Mouse (Mus musculus): ENCODE measurements at regions not wholly inside any gene's neighbourhood (a gene's known extent, or its start where the extent isn't known, plus 50 kb on each side); places are given as distances from the start of the nearest gene placed in this dataset.

- Histone ChIP-seq H3K27ac (ENCODE audit: low read length) (no peak overlapping the region), H3K4me2 (ENCODE audit: low read length) (no peak overlapping the region), H3K9me3 (replicated peaks; ENCODE audit: control insufficient read depth, low read length, poor library complexity, severe bottlenecking) (no peaks in the 10 kb centered on the region), H3K4me3 (ENCODE audit: low read depth, low read length) (no peak overlapping the region), H3K9ac (ENCODE audit: low read depth, low read length) (no peak overlapping the region), H3K36me3 (ENCODE audit: control insufficient read depth, insufficient read depth, low read length) (no peaks in the 10 kb centered on the region), H3K4me1 (ENCODE audit: control insufficient read depth, insufficient read depth, low read length) (peaks cover 11% of the 10 kb centered on the region), H3K27me3 (ENCODE audit: control insufficient read depth, insufficient read depth, low read depth, low read length) (no peaks in the 10 kb centered on the region)
- 33% methylated on average over 9 of the region's 9 CpGs for WGBS
- peak; percentile 26; the same call in 1 of the 2 replicates for ATAC-seq
Measured at GRCm38 (mm10) chr6:49606626-49607158, 211.3 kb downstream of the Stk31 start.

GRCm38 (mm10) chr6:49624080-49624479 lies 198.4 kb upstream of the Npy start:
- H3K9ac ChIP-seq (ENCODE audit: low read depth, low read length): no peak overlapping the region
- H3K4me3 ChIP-seq (ENCODE audit: low read depth, low read length): no peak overlapping the region
- H3K27ac ChIP-seq (ENCODE audit: low read length): no peak overlapping the region
- H3K27me3 ChIP-seq (ENCODE audit: control insufficient read depth, insufficient read depth, low read depth, low read length): no peaks in the 10 kb centered on the region
- no peak for ATAC-seq
- no peaks in the 10 kb centered on the region for H3K36me3 ChIP-seq (ENCODE audit: control insufficient read depth, insufficient read depth, low read length)
- H3K4me1 ChIP-seq (ENCODE audit: control insufficient read depth, insufficient read depth, low read length): no peaks in the 10 kb centered on the region
- no peak overlapping the region for H3K4me2 ChIP-seq (ENCODE audit: low read length)
- WGBS: 92% methylated on average over 2 of the region's 2 CpGs
- H3K9me3 ChIP-seq (replicated peaks; ENCODE audit: control insufficient read depth, low read length, poor library complexity, severe bottlenecking): no peaks in the 10 kb centered on the region

GRCm38 (mm10) chr6:49624564-49624963 lies 197.9 kb upstream of the Npy start:
- no peak overlapping the region for H3K4me3 ChIP-seq (ENCODE audit: low read depth, low read length)
- 77% methylated on average over 5 of the region's 5 CpGs for WGBS
- no peaks in the 10 kb centered on the region for H3K27me3 ChIP-seq (ENCODE audit: control insufficient read depth, insufficient read depth, low read depth, low read length)
- H3K4me1 ChIP-seq (ENCODE audit: control insufficient read depth, insufficient read depth, low read length): no peaks in the 10 kb centered on the region
- no peak for ATAC-seq
- H3K9ac ChIP-seq (ENCODE audit: low read depth, low read length): no peak overlapping the region
- H3K36me3 ChIP-seq (ENCODE audit: control insufficient read depth, insufficient read depth, low read length): no peaks in the 10 kb centered on the region
- H3K4me2 ChIP-seq (ENCODE audit: low read length): no peak overlapping the region
- H3K27ac ChIP-seq (ENCODE audit: low read length): no peak overlapping the region; the same call in 1 of the 2 replicates
- H3K9me3 ChIP-seq (replicated peaks; ENCODE audit: control insufficient read depth, low read length, poor library complexity, severe bottlenecking): no peaks in the 10 kb centered on the region

GRCm38 (mm10) chr6:49633470-49634095 lies 188.9 kb upstream of the Npy start:
- Histone ChIP-seq H3K9me3 (replicated peaks; ENCODE audit: control insufficient read depth, low read length, poor library complexity, severe bottlenecking) (no peaks in the 10 kb centered on the region), H3K27me3 (ENCODE audit: control insufficient read depth, insufficient read depth, low read depth, low read length) (no peaks in the 10 kb centered on the region), H3K36me3 (ENCODE audit: control insufficient read depth, insufficient read depth, low read length) (no peaks in the 10 kb centered on the region), H3K4me1 (ENCODE audit: control insufficient read depth, insufficient read depth, low read length) (no peaks in the 10 kb centered on the region), H3K4me3 (ENCODE audit: low read depth, low read length) (no peak overlapping the region), H3K9ac (ENCODE audit: low read depth, low read length) (no peak overlapping the region), H3K27ac (ENCODE audit: low read length) (no peak overlapping the region), H3K4me2 (ENCODE audit: low read length) (no peak overlapping the region)
- no peak for ATAC-seq
- WGBS: 55% methylated on average over 5 of the region's 5 CpGs

- WGBS: 89% methylated on average over 2 of the region's 2 CpGs
- Histone ChIP-seq H3K4me2 (ENCODE audit: low read length) (no peak overlapping the region), H3K4me3 (ENCODE audit: low read depth, low read length) (no peak overlapping the region), H3K9me3 (replicated peaks; ENCODE audit: control insufficient read depth, low read length, poor library complexity, severe bottlenecking) (no peaks in the 10 kb centered on the region), H3K4me1 (ENCODE audit: control insufficient read depth, insufficient read depth, low read length) (no peaks in the 10 kb centered on the region), H3K27ac (ENCODE audit: low read length) (no peak overlapping the region), H3K27me3 (ENCODE audit: control insufficient read depth, insufficient read depth, low read depth, low read length) (no peaks in the 10 kb centered on the region), H3K9ac (ENCODE audit: low read depth, low read length) (no peak overlapping the region), H3K36me3 (ENCODE audit: control insufficient read depth, insufficient read depth, low read length) (no peaks in the 10 kb centered on the region)
- no peak for ATAC-seq
Measured at GRCm38 (mm10) chr6:49637654-49638053, 184.9 kb upstream of the Npy start.

- no peaks in the 10 kb centered on the region for H3K9me3 ChIP-seq (replicated peaks; ENCODE audit: control insufficient read depth, low read length, poor library complexity, severe bottlenecking)
- 77% methylated on average over 5 of the region's 5 CpGs for WGBS
- no peaks in the 10 kb centered on the region for H3K36me3 ChIP-seq (ENCODE audit: control insufficient read depth, insufficient read depth, low read length)
- no peak overlapping the region for H3K4me3 ChIP-seq (ENCODE audit: low read depth, low read length)
- H3K9ac ChIP-seq (ENCODE audit: low read depth, low read length): no peak overlapping the region
- no peaks in the 10 kb centered on the region for H3K4me1 ChIP-seq (ENCODE audit: control insufficient read depth, insufficient read depth, low read length)
- no peak overlapping the region for H3K4me2 ChIP-seq (ENCODE audit: low read length)
- ATAC-seq: no peak
- no peaks in the 10 kb centered on the region for H3K27me3 ChIP-seq (ENCODE audit: control insufficient read depth, insufficient read depth, low read depth, low read length)
- H3K27ac ChIP-seq (ENCODE audit: low read length): no peak overlapping the region
Measured at GRCm38 (mm10) chr6:49641256-49641655, 181.3 kb upstream of the Npy start.

- ATAC-seq: no peak
- Histone ChIP-seq H3K4me2 (ENCODE audit: low read length) (no peak overlapping the region), H3K4me3 (ENCODE audit: low read depth, low read length) (no peak overlapping the region), H3K9ac (ENCODE audit: low read depth, low read length) (no peak overlapping the region), H3K9me3 (replicated peaks; ENCODE audit: control insufficient read depth, low read length, poor library complexity, severe bottlenecking) (no peaks in the 10 kb centered on the region), H3K27ac (ENCODE audit: low read length) (no peak overlapping the region), H3K27me3 (ENCODE audit: control insufficient read depth, insufficient read depth, low read depth, low read length) (no peaks in the 10 kb centered on the region), H3K36me3 (ENCODE audit: control insufficient read depth, insufficient read depth, low read length) (no peaks in the 10 kb centered on the region), H3K4me1 (ENCODE audit: control insufficient read depth, insufficient read depth, low read length) (no peaks in the 10 kb centered on the region)
- 79% methylated on average over 10 of the region's 10 CpGs for WGBS
Measured at GRCm38 (mm10) chr6:49654541-49655130, 167.9 kb upstream of the Npy start.

- 75% methylated on average over 5 of the region's 5 CpGs for WGBS
- H3K27me3 ChIP-seq (ENCODE audit: control insufficient read depth, insufficient read depth, low read depth, low read length): no peaks in the 10 kb centered on the region
- no peak for ATAC-seq
- no peaks in the 10 kb centered on the region for H3K9me3 ChIP-seq (replicated peaks; ENCODE audit: control insufficient read depth, low read length, poor library complexity, severe bottlenecking)
- H3K27ac ChIP-seq (ENCODE audit: low read length): no peak overlapping the region
- H3K4me1 ChIP-seq (ENCODE audit: control insufficient read depth, insufficient read depth, low read length): no peaks in the 10 kb centered on the region
- H3K4me3 ChIP-seq (ENCODE audit: low read depth, low read length): no peak overlapping the region
- H3K36me3 ChIP-seq (ENCODE audit: control insufficient read depth, insufficient read depth, low read length): no peaks in the 10 kb centered on the region
- H3K9ac ChIP-seq (ENCODE audit: low read depth, low read length): no peak overlapping the region
- no peak overlapping the region for H3K4me2 ChIP-seq (ENCODE audit: low read length)
Measured at GRCm38 (mm10) chr6:49655241-49655640, 167.3 kb upstream of the Npy start.

Data from midbrain, embryonic 16.5 days (tissue).